In genomic region chr5:126440516-126440915, GRCm38 (mm10) we compare ENCODE assay signal across 33 mouse cellular contexts.
DNase-seq lines count a peak whose midpoint lies in the region; ATAC-seq lines count a peak whose summit lies in the region.
"Had no signal": no experiment of that assay in that cellular context is flagged by ENCODE, and none has a peak within 500 bp of the region (broad histone marks: within the 10 kb centered on the region; RNA-seq: fewer than 3 reads in every experiment).

No protein-coding gene starts in this region.

- no peaks in the 10 kb centered on the region for H3K4me1 ChIP-seq in intestine, embryonic 16.5 days (ENCODE audit: control insufficient read depth, insufficient read depth, low read length)
- H3K4me1 ChIP-seq: embryonic facial prominence, embryonic 12.5 days; heart, embryonic 12.5 days; hindbrain, embryonic 13.5 days; limb, embryonic 10.5 days; limb, embryonic 15.5 days; midbrain, embryonic 13.5 days; stomach, embryonic 15.5 days had no signal

- H3K36me3 ChIP-seq in intestine, embryonic 16.5 days (ENCODE audit: control insufficient read depth, insufficient read depth, low read length) = no peaks in the 10 kb centered on the region
- H3K36me3 ChIP-seq: embryonic facial prominence, embryonic 12.5 days; heart, embryonic 12.5 days; hindbrain, embryonic 13.5 days; limb, embryonic 10.5 days; limb, embryonic 15.5 days; midbrain, embryonic 13.5 days; stomach, embryonic 15.5 days had no signal

- no peak overlapping the region for H3K9ac ChIP-seq in intestine, embryonic 16.5 days (ENCODE audit: low read depth, low read length)
- H3K9ac ChIP-seq: embryonic facial prominence, embryonic 12.5 days; heart, embryonic 12.5 days; hindbrain, embryonic 13.5 days; limb, embryonic 15.5 days; liver, embryonic 14.5 days; midbrain, embryonic 13.5 days; stomach, embryonic 15.5 days had no signal

- 92% methylated on average over 1 of the region's 1 CpGs for WGBS in intestine, embryonic 16.5 days

- intact Hi-C loops in left cerebral cortex, postnatal 25 days (cut with DNase I) = no loop called here
- intact Hi-C loops in left cerebral cortex, postnatal 10 days (cut with DNase I) = no loop called here

- H3K4me2 ChIP-seq in intestine, embryonic 16.5 days (ENCODE audit: low read depth, low read length) = no peak overlapping the region
- H3K4me2 ChIP-seq: embryonic facial prominence, embryonic 12.5 days; heart, embryonic 12.5 days; hindbrain, embryonic 13.5 days; limb, embryonic 15.5 days; midbrain, embryonic 13.5 days; stomach, embryonic 15.5 days had no signal

- H3K9me3 ChIP-seq in intestine, embryonic 16.5 days (ENCODE audit: control insufficient read depth, low read length) = no peaks in the 10 kb centered on the region
- H3K9me3 ChIP-seq: embryonic facial prominence, embryonic 12.5 days; heart, embryonic 12.5 days; hindbrain, embryonic 13.5 days; limb, embryonic 10.5 days; limb, embryonic 15.5 days; midbrain, embryonic 13.5 days; stomach, embryonic 15.5 days had no signal

- no peak for ATAC-seq in intestine, embryonic 16.5 days
- ATAC-seq: forebrain, embryonic 16.5 days; intestine, postnatal 0 days; midbrain, embryonic 13.5 days; Patski had no signal

- peak; percentile 30 for DNase-seq in layer of hippocampus, adult 11-12 months (ENCODE audit: low spot score)
- no peak for DNase-seq in layer of hippocampus, postnatal 25 days (ENCODE audit: extremely low spot score in 1 of 2, low spot score in 1 of 2)
- DNase-seq in left cerebral cortex, postnatal 25 days (ENCODE audit: low spot score in 2 of 2) = peak; percentile 6 to 79
- DNase-seq in left cerebral cortex, postnatal 10 days (ENCODE audit: extremely low spot score in 1 of 2, low spot score in 2 of 2) = no peak
- DNase-seq in right cerebral cortex, adult 2 months (ENCODE audit: low spot score in 2 of 2) = peak; percentile 10 to 47
- peak; percentile 52 for DNase-seq in telencephalon, adult 2 months (ENCODE audit: low read depth, low spot score)
- DNase-seq in gastrocnemius, postnatal 25 days = no peak
- DNase-seq: adrenal gland, postnatal 10 days; cerebellum, adult 11 months; cerebellum, adult 9-10 months; cerebellum, postnatal 36 days; embryo, embryonic 11 days; gastrocnemius, postnatal 36 days; heart, adult 18-20 months; heart, postnatal 4 days; kidney, postnatal 14 days; lung, adult 2 months; lung, postnatal 10 days; thymus, postnatal 14 days had no signal

- no peaks in the 10 kb centered on the region for H3K27me3 ChIP-seq in intestine, embryonic 16.5 days (replicated peaks; ENCODE audit: control insufficient read depth, insufficient read depth, low read length)
- H3K27me3 ChIP-seq: embryonic facial prominence, embryonic 12.5 days; heart, embryonic 12.5 days; hindbrain, embryonic 13.5 days; limb, embryonic 15.5 days; midbrain, embryonic 13.5 days; Patski; stomach, embryonic 15.5 days had no signal

- no peak overlapping the region for H3K27ac ChIP-seq in intestine, embryonic 16.5 days (ENCODE audit: low read length)
- H3K27ac ChIP-seq: embryonic facial prominence, embryonic 12.5 days; hindbrain, embryonic 13.5 days; layer of hippocampus, adult 2 months; limb, embryonic 10.5 days; limb, embryonic 15.5 days; liver, embryonic 14.5 days; macrophage; midbrain, embryonic 13.5 days; stomach, embryonic 15.5 days had no signal

- H3K4me3 ChIP-seq in intestine, embryonic 16.5 days (ENCODE audit: low read length) = no peak overlapping the region
- H3K4me3 ChIP-seq: embryonic facial prominence, embryonic 12.5 days; heart, embryonic 12.5 days; hindbrain, embryonic 13.5 days; layer of hippocampus, adult 2 months; limb, embryonic 10.5 days; limb, embryonic 15.5 days; midbrain, embryonic 13.5 days; stomach, embryonic 15.5 days had no signal

Comparison
In these comparisons a context has a peak if more than half of its experiments do, and no peak if none do; other contexts are left out.
1. DNase-seq: peak in layer of hippocampus, adult 11-12 months (single experiment), left cerebral cortex, postnatal 25 days (2 of 2), right cerebral cortex, adult 2 months (2 of 2) and telencephalon, adult 2 months (single experiment); none in layer of hippocampus, postnatal 25 days (0 of 2), left cerebral cortex, postnatal 10 days (0 of 2) and gastrocnemius, postnatal 25 days (single experiment).